Mouse (Mus musculus) MEL (cell line): Measurements from ENCODE around the gene Pglyrp2. TPM values are rescaled to one million over a fixed set of nuclear protein-coding genes. Genes with fewer than 3 reads are reported as not detected.

Source experiments
- DNase-seq: peaks from one replicate; pipeline ENCODE4 v3.0.0; 2011; ENCODE audit warnings: low read depth, low spot score
- H3K27ac ChIP-seq: 2 replicates; pipeline ENCODE4 v1.5.1; 2012; ENCODE audit warnings: low read depth, mild to moderate bottlenecking, control low read depth, low read length, moderate library complexity; ENCODE audit not compliant: control insufficient read depth
- H3K27me3 ChIP-seq, 2 experiments: fragments of 150-350 bp in 1 of 2; sonication (generic) in 1 of 2; 2 replicates each; pipeline ENCODE4 v1.6.1; 2012; ENCODE audit warnings: low read length in 2 of 2, mild to moderate bottlenecking in 2 of 2, improper control_type of control experiment in 1 of 2, moderate library complexity in 1 of 2; ENCODE audit not compliant: insufficient read depth in 2 of 2, control insufficient read depth in 1 of 2
- H3K36me3 ChIP-seq, 2 experiments: 2 replicates each; pipeline ENCODE4 v1.6.1; 2012 to 2014; ENCODE audit warnings: low read length in 2 of 2, improper control_type of control experiment in 1 of 2, inconsistent platforms in 1 of 2, mild to moderate bottlenecking in 1 of 2; ENCODE audit not compliant: insufficient read depth in 2 of 2, control insufficient read depth in 1 of 2
- H3K4me1 ChIP-seq, 2 experiments: fragments of 150-350 bp in 1 of 2; sonication (generic) in 1 of 2; 2 replicates each; pipeline ENCODE4 v1.6.1; 2012; ENCODE audit warnings: low read length in 2 of 2, improper control_type of control experiment in 1 of 2, mild to moderate bottlenecking in 1 of 2; ENCODE audit not compliant: insufficient read depth in 2 of 2, control insufficient read depth in 1 of 2
- H3K4me3 ChIP-seq, 2 experiments: fragments of 150-350 bp in 1 of 2; sonication (generic) in 1 of 2; 2 replicates each; pipeline ENCODE4 v1.5.1; 2012; ENCODE audit warnings: low read depth in 2 of 2, low read length in 2 of 2, mild to moderate bottlenecking in 2 of 2, moderate library complexity in 2 of 2, control low read depth in 1 of 2, improper control_type of control experiment in 1 of 2; ENCODE audit not compliant: control insufficient read depth in 1 of 2, insufficient read depth in 1 of 2
- H3K79me2 ChIP-seq: 2 replicates; pipeline ENCODE4 v1.6.1; 2012; ENCODE audit warnings: mild to moderate bottlenecking, low read length, moderate library complexity; ENCODE audit not compliant: control insufficient read depth, poor library complexity, insufficient read depth
- H3K9ac ChIP-seq: 2 replicates; pipeline ENCODE4 v1.6.1; 2012; ENCODE audit warnings: low read depth, mild to moderate bottlenecking, control low read depth, low read length, moderate library complexity; ENCODE audit not compliant: control insufficient read depth, poor library complexity, severe bottlenecking
- H3K9me3 ChIP-seq: fragments of 150-350 bp; sonication (generic); replicated peaks from 2 replicates; pipeline ENCODE4 v1.6.1; 2012; ENCODE audit warnings: mild to moderate bottlenecking, low read length, improper control_type of control experiment, moderate library complexity; ENCODE audit not compliant: insufficient read depth
- BHLHE40 ChIP-seq: IDR thresholded peaks from 2 replicates; pipeline ENCODE4 v1.6.1; 2012; ENCODE audit warnings: low read depth, mild to moderate bottlenecking, inconsistent platforms, low read length, improper control_type of control experiment, borderline replicate concordance
- CHD1 ChIP-seq: IDR thresholded peaks from 2 replicates; pipeline ENCODE4 v1.6.1; 2012; ENCODE audit warnings: low read depth, mild to moderate bottlenecking, inconsistent platforms, low read length, improper control_type of control experiment
- CHD2 ChIP-seq: IDR thresholded peaks from 2 replicates; pipeline ENCODE4 v1.6.1; 2011; ENCODE audit warnings: low read length, improper control_type of control experiment
- ELF1 ChIP-seq: IDR thresholded peaks from 2 replicates; pipeline ENCODE4 v1.6.1; 2014; ENCODE audit warnings: low read depth, mild to moderate bottlenecking, inconsistent platforms, low read length, improper control_type of control experiment, moderate library complexity
- ETS1 ChIP-seq: IDR thresholded peaks from 2 replicates; pipeline ENCODE4 v1.6.1; 2012; ENCODE audit warnings: low read depth, mild to moderate bottlenecking, inconsistent platforms, low read length, improper control_type of control experiment, moderate library complexity
- GABPA ChIP-seq: IDR thresholded peaks from 2 replicates; pipeline ENCODE4 v1.6.1; 2012; ENCODE audit warnings: low read depth, mild to moderate bottlenecking, inconsistent platforms, low read length, improper control_type of control experiment, moderate library complexity
- JUND ChIP-seq: IDR thresholded peaks from 2 replicates; pipeline ENCODE4 v1.6.1; 2011; ENCODE audit warnings: low read depth, mild to moderate bottlenecking, improper control_type of control experiment, low read length
- KAT2A ChIP-seq: conservative IDR thresholded peaks from 2 replicates; pipeline ENCODE4 v1.6.1; 2012; ENCODE audit warnings: low read depth, low read length, improper control_type of control experiment, inconsistent platforms
- MAFK ChIP-seq: IDR thresholded peaks from 2 replicates; pipeline ENCODE4 v1.6.1; 2011; ENCODE audit warnings: low read depth, mild to moderate bottlenecking, low read length, improper control_type of control experiment, borderline replicate concordance
- MAX ChIP-seq: IDR thresholded peaks from 2 replicates; pipeline ENCODE4 v1.6.1; 2011; ENCODE audit warnings: low read length, improper control_type of control experiment
- MAZ ChIP-seq: IDR thresholded peaks from 2 replicates; pipeline ENCODE4 v1.6.1; 2012; ENCODE audit warnings: low read depth, mild to moderate bottlenecking, inconsistent platforms, low read length, improper control_type of control experiment
- MEF2A ChIP-seq: IDR thresholded peaks from 2 replicates; pipeline ENCODE4 v1.6.1; 2014; ENCODE audit warnings: low read depth, mild to moderate bottlenecking, inconsistent platforms, low read length, improper control_type of control experiment; ENCODE audit not compliant: poor library complexity, insufficient replicate concordance, severe bottlenecking; ENCODE audit errors: extremely low read depth
- MYB ChIP-seq: IDR thresholded peaks from 2 replicates; pipeline ENCODE4 v1.6.1; 2011; ENCODE audit warnings: mild to moderate bottlenecking, low read depth, low read length, improper control_type of control experiment
- NELFE ChIP-seq: IDR thresholded peaks from 2 replicates; pipeline ENCODE4 v1.6.1; 2011; ENCODE audit warnings: low read depth, low read length, improper control_type of control experiment
- NRF1 ChIP-seq: IDR thresholded peaks from 2 replicates; pipeline ENCODE4 v1.6.1; 2014; ENCODE audit warnings: low read depth, mild to moderate bottlenecking, inconsistent platforms, low read length, improper control_type of control experiment, moderate library complexity; ENCODE audit not compliant: poor library complexity, insufficient read depth, severe bottlenecking
- SIN3A ChIP-seq: IDR thresholded peaks from 2 replicates; pipeline ENCODE4 v1.6.1; 2012; ENCODE audit warnings: low read length, improper control_type of control experiment, inconsistent platforms
- SMC3 ChIP-seq: IDR thresholded peaks from 2 replicates; pipeline ENCODE4 v1.6.1; 2011; ENCODE audit warnings: low read depth, low read length, improper control_type of control experiment
- TAL1 ChIP-seq: IDR thresholded peaks from 2 replicates; pipeline ENCODE4 v1.6.1; 2012; ENCODE audit warnings: mild to moderate bottlenecking, inconsistent platforms, low read length, moderate library complexity, mixed read lengths
- TCF12 ChIP-seq: IDR thresholded peaks from 2 replicates; pipeline ENCODE4 v1.6.1; 2014; ENCODE audit warnings: low read depth, mild to moderate bottlenecking, inconsistent platforms, low read length, improper control_type of control experiment, moderate library complexity
- USF1 ChIP-seq: IDR thresholded peaks from 2 replicates; pipeline ENCODE4 v1.6.1; 2014; ENCODE audit warnings: low read depth, mild to moderate bottlenecking, inconsistent platforms, low read length, improper control_type of control experiment, moderate library complexity
- USF2 ChIP-seq, 2 experiments: IDR thresholded peaks; 2 replicates each; pipeline ENCODE4 v1.6.1; 2011 to 2012; ENCODE audit warnings: improper control_type of control experiment in 2 of 2, low read length in 2 of 2, borderline replicate concordance in 1 of 2, inconsistent platforms in 1 of 2, low read depth in 1 of 2, mild to moderate bottlenecking in 1 of 2; ENCODE audit not compliant: insufficient read depth in 1 of 2
- ZC3H11A ChIP-seq: IDR thresholded peaks from 2 replicates; pipeline ENCODE4 v1.6.1; 2012; ENCODE audit warnings: low read depth, mild to moderate bottlenecking, inconsistent platforms, low read length, improper control_type of control experiment
- ZMIZ1 ChIP-seq: IDR thresholded peaks from 2 replicates; pipeline ENCODE4 v1.6.1; 2012; ENCODE audit warnings: low read depth, mild to moderate bottlenecking, inconsistent platforms, low read length, improper control_type of control experiment, moderate library complexity
- polyA plus RNA-seq, 2 experiments: library from polyadenylated mRNA; stranded (reverse) in 1 of 2; unstranded in 1 of 2; fragments of >175 nt in 1 of 2; fragments of >200 nt in 1 of 2; gene quantifications; 2 replicates each; pipeline versions ENCODE4 v1.2.1 to v1.2.4; 2012; ENCODE audit warnings: low replicate concordance in 2 of 2, low read depth in 1 of 2; ENCODE audit not compliant: insufficient read length in 2 of 2, insufficient read depth in 1 of 2, missing spikeins in 1 of 2
- total RNA-seq: library from RNA; depleted of rRNA; stranded (reverse); fragments of 300-350 nt; gene quantifications from 2 replicates; pipeline ENCODE4 v1.2.3, GENCODE M21; 2012

Gene Pglyrp2
- total and polyA plus RNA-seq, 3 experiments, result 1.8 to 3.5 TPM; not detected in 1

GRCm38 (mm10) chr17:32378786-32379185 lies 45.2 kb downstream of the Pglyrp2 start:
- H3K36me3 ChIP-seq, result no peaks in the 10 kb centered on the region
- H3K27ac ChIP-seq, result no peak overlapping the region
- H3K27me3 ChIP-seq, result no peaks in the 10 kb centered on the region
- no peak overlapping the region for H3K9ac ChIP-seq
- H3K4me3 ChIP-seq, result no peak overlapping the region
- H3K9me3 ChIP-seq, result no peaks in the 10 kb centered on the region
- DNase-seq, result no peak
- H3K4me1 ChIP-seq, result no peaks in the 10 kb centered on the region
- TF ChIP-seq ZC3H11A, result no peak
- no peak for TF ChIP-seq USF2 (IDR thresholded peaks at IDR 0.05; ENCODE audit: borderline replicate concordance in 1 of 2, insufficient read depth in 1 of 2, low read depth in 1 of 2, low read length in 2 of 2)
- no peak for TF ChIP-seq SIN3A
- no peak for TF ChIP-seq MAFK
- no peak for TF ChIP-seq TCF12
- TF ChIP-seq NRF1, result no peak
- TF ChIP-seq CHD2, result no peak
- H3K79me2 ChIP-seq, result no peaks in the 10 kb centered on the region

DNA sequence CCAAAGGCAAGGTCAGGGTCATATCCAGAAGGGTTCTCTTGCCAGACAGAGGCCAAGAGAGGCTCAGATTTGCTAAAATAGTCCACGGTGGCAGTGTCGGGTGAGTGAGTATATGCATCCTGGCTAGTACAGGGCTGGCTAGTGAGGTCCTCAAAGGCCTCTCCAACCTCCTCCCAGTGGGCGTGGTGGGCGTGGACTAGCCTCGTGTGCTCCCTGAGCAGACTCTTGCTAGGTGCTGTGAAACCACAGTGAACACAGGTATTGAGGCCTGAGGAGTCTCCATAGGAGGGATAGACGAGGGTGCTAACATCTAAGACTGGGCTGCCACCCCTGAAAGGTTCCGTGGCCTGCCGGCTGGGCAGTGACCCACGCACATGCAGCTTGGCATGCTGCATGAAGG lies 46.8 kb downstream of the Pglyrp2 start:
- Histone ChIP-seq H3K36me3 (no peaks in the 10 kb centered on the region), H3K4me3 (no peak overlapping the region), H3K4me1 (no peaks in the 10 kb centered on the region), H3K9ac (no peak overlapping the region), H3K9me3 (no peaks in the 10 kb centered on the region), H3K27ac (no peak overlapping the region), H3K79me2 (no peaks in the 10 kb centered on the region), H3K27me3 (no peaks in the 10 kb centered on the region)
- TF ChIP-seq JUND, result no peak
- TF ChIP-seq NRF1, result no peak
- TF ChIP-seq ZC3H11A, result no peak
- no peak for TF ChIP-seq ELF1
- TF ChIP-seq CHD1, result no peak
- TF ChIP-seq USF1, result no peak
- no peak for TF ChIP-seq ETS1
- TF ChIP-seq ZMIZ1, result no peak
- no peak for TF ChIP-seq MAZ
- no peak for TF ChIP-seq TCF12
- TF ChIP-seq NELFE, result no peak
- TF ChIP-seq KAT2A, result no peak
- TF ChIP-seq MEF2A, result no peak
- no peak for TF ChIP-seq TAL1
- TF ChIP-seq BHLHE40, result no peak
- no peak for TF ChIP-seq MYB
- no peak for TF ChIP-seq SMC3
- no peak for TF ChIP-seq MAX
- no peak for TF ChIP-seq GABPA
- no peak for DNase-seq
